Mouse (Mus musculus) hindbrain, embryonic 10.5 days (tissue): ENCODE measurements around the gene Gm47995. TPM values are rescaled to one million over a fixed set of nuclear protein-coding genes. Genes with fewer than 3 reads are reported as not detected.

Experiments
- DNase-seq: peaks from one replicate; pipeline ENCODE4 v3.0.0-alpha.2; 2017; ENCODE audit warnings: low spot score
- H3K27ac ChIP-seq: fragments of 300-500 bp; sonication (generic); 2 replicates; pipeline ENCODE4 v1.5.1; 2016; ENCODE audit warnings: mild to moderate bottlenecking, moderate library complexity
- H3K27me3 ChIP-seq: fragments of 300-500 bp; sonication (generic); 2 replicates; pipeline ENCODE4 v1.6.1; 2016; ENCODE audit warnings: mild to moderate bottlenecking; ENCODE audit not compliant: poor library complexity, insufficient read depth, severe bottlenecking
- H3K36me3 ChIP-seq: fragments of 300-500 bp; sonication (generic); 2 replicates; pipeline ENCODE4 v1.6.1; 2016; ENCODE audit warnings: mild to moderate bottlenecking, moderate library complexity
- H3K4me1 ChIP-seq: fragments of 300-500 bp; sonication (generic); replicated peaks from 2 replicates; pipeline ENCODE4 v1.6.1; 2016; ENCODE audit warnings: mild to moderate bottlenecking
- H3K4me3 ChIP-seq: fragments of 300-500 bp; sonication (generic); 2 replicates; pipeline ENCODE4 v1.5.1; 2016; ENCODE audit warnings: mild to moderate bottlenecking, moderate library complexity
- H3K9me3 ChIP-seq: fragments of 300-500 bp; sonication (generic); 2 replicates; pipeline ENCODE4 v1.6.1; 2016; ENCODE audit warnings: mild to moderate bottlenecking, moderate library complexity
- WGBS: fragments of 180-500 bp; shearing (Covaris S2); methylation state at CpG from one replicate; pipeline ENCODE4 v1.1.7; 2016; 5-methylcytosine and 5-hydroxymethylcytosine counted together
- polyA plus RNA-seq: library from polyadenylated mRNA; unstranded; fragments of >200 nt; fragmentation: Nextera tagmentation; extraction: Ambion mirVana; gene quantifications from 2 replicates; pipeline ENCODE4 v1.2.1, GENCODE M21; 2016

Gm47995 gene
- polyA plus RNA-seq, 1 experiment from 2014 or later, result 0.30 TPM

- no peak overlapping the region for H3K4me3 ChIP-seq
- H3K27ac ChIP-seq, result no peak overlapping the region
- H3K27me3 ChIP-seq, result no peaks in the 10 kb centered on the region
- 89% methylated on average over 10 of the region's 10 CpGs for WGBS
- H3K9me3 ChIP-seq, result no peaks in the 10 kb centered on the region
- H3K4me1 ChIP-seq, result no peaks in the 10 kb centered on the region
- H3K36me3 ChIP-seq, result no peaks in the 10 kb centered on the region
- DNase-seq, result no peak
Observed at GRCm38 (mm10) chr1:151222561-151223267, 24.5 kb downstream of the Gm47995 start.

- no peak for DNase-seq
- Histone ChIP-seq H3K4me3 (no peak overlapping the region), H3K4me1 (no peaks in the 10 kb centered on the region), H3K9me3 (no peaks in the 10 kb centered on the region), H3K27me3 (no peaks in the 10 kb centered on the region), H3K27ac (no peak overlapping the region), H3K36me3 (no peaks in the 10 kb centered on the region)
- 71% methylated on average over 1 of the region's 1 CpGs for WGBS
Observed at GRCm38 (mm10) chr1:151223377-151223776, 25.1 kb downstream of the Gm47995 start.

GRCm38 (mm10) chr1:151224536-151224935 is 26.3 kb downstream of the Gm47995 start:
- Histone ChIP-seq H3K4me1 (no peaks in the 10 kb centered on the region), H3K27me3 (no peaks in the 10 kb centered on the region), H3K27ac (no peak overlapping the region), H3K4me3 (no peak overlapping the region), H3K36me3 (no peaks in the 10 kb centered on the region), H3K9me3 (no peaks in the 10 kb centered on the region)
- WGBS, result 97% methylated on average over 1 of the region's 1 CpGs
- no peak for DNase-seq

DNA sequence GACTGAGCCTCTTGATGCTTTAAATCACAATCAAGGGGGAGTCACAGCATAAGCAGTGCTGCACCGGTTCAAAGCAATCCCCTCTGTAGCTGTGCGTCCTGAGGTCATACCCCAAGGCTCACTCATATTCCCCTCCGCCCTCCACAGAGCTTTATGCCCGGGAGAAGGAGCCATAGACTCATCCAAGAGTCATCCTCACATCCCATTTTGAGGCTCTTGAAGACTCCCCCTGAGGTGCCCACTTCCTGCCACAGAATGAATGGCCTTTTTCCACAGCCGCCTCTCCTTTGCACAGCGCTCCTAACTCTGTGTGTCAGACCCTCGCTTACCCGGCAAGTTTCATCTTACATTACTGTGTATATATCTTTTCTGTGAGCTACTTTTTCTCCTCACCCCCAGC is 29.3 kb downstream of the Gm47995 start:
- H3K27ac ChIP-seq, result no peak overlapping the region
- no peaks in the 10 kb centered on the region for H3K4me1 ChIP-seq
- H3K4me3 ChIP-seq, result no peak overlapping the region
- H3K36me3 ChIP-seq, result no peaks in the 10 kb centered on the region
- no peak for DNase-seq
- no peaks in the 10 kb centered on the region for H3K27me3 ChIP-seq
- WGBS, result 82% methylated on average over 8 of the region's 8 CpGs
- no peaks in the 10 kb centered on the region for H3K9me3 ChIP-seq

- H3K27ac ChIP-seq, result no peak overlapping the region
- no peak overlapping the region for H3K4me3 ChIP-seq
- DNase-seq, result no peak
- no peaks in the 10 kb centered on the region for H3K4me1 ChIP-seq
- no peaks in the 10 kb centered on the region for H3K36me3 ChIP-seq
- no peaks in the 10 kb centered on the region for H3K9me3 ChIP-seq
- 86% methylated on average over 1 of the region's 1 CpGs for WGBS
- H3K27me3 ChIP-seq, result no peaks in the 10 kb centered on the region
Observed at GRCm38 (mm10) chr1:151228320-151228989, 30.2 kb downstream of the Gm47995 start.

GRCm38 (mm10) chr1:151232346-151232745 is 34.1 kb downstream of the Gm47995 start:
- no peak overlapping the region for H3K27ac ChIP-seq

GRCm38 (mm10) chr1:151233756-151234155 is 35.5 kb downstream of the Gm47995 start:
- no peak for DNase-seq
- Histone ChIP-seq H3K36me3 (no peaks in the 10 kb centered on the region), H3K4me3 (no peak overlapping the region), H3K27me3 (no peaks in the 10 kb centered on the region), H3K27ac (no peak overlapping the region), H3K4me1 (peaks cover 15% of the 10 kb centered on the region), H3K9me3 (no peaks in the 10 kb centered on the region)
- 86% methylated on average over 3 of the region's 3 CpGs for WGBS

More at GRCm38 (mm10) chr1:151232346-151232745, 34.1 kb downstream of the Gm47995 start:
- no peak for DNase-seq
- Histone ChIP-seq H3K36me3 (no peaks in the 10 kb centered on the region), H3K4me3 (no peak overlapping the region), H3K4me1 (peaks cover 15% of the 10 kb centered on the region), H3K27me3 (no peaks in the 10 kb centered on the region), H3K9me3 (no peaks in the 10 kb centered on the region)
- WGBS, result 90% methylated on average over 3 of the region's 3 CpGs

GRCm38 (mm10) chr1:151235574-151235973 is 37.3 kb downstream of the Gm47995 start:
- no peak for DNase-seq
- Histone ChIP-seq H3K27ac (peak overlapping the region; percentile 67), H3K4me3 (no peak overlapping the region), H3K27me3 (no peaks in the 10 kb centered on the region), H3K4me1 (peaks cover 15% of the 10 kb centered on the region), H3K9me3 (peaks cover 4% of the 10 kb centered on the region; the same call in 1 of the 2 replicates), H3K36me3 (0 out of 2 replicates have a peak, but pooled peaks cover 2% of the 10 kb centered on the region)
- 13% methylated on average over 2 of the region's 2 CpGs for WGBS

- peaks cover 4% of the 10 kb centered on the region; the same call in 1 of the 2 replicates for H3K9me3 ChIP-seq
- no peaks in the 10 kb centered on the region for H3K27me3 ChIP-seq
- H3K27ac ChIP-seq, result peak overlapping the region; percentile 67
- 0 out of 2 replicates have a peak, but pooled peaks cover 2% of the 10 kb centered on the region for H3K36me3 ChIP-seq
- no peak for DNase-seq
- H3K4me1 ChIP-seq, result peaks cover 15% of the 10 kb centered on the region
- H3K4me3 ChIP-seq, result no peak overlapping the region
- WGBS, result 77% methylated on average over 13 of the region's 13 CpGs
Observed at GRCm38 (mm10) chr1:151236141-151236930, 38.1 kb downstream of the Gm47995 start.

DNA sequence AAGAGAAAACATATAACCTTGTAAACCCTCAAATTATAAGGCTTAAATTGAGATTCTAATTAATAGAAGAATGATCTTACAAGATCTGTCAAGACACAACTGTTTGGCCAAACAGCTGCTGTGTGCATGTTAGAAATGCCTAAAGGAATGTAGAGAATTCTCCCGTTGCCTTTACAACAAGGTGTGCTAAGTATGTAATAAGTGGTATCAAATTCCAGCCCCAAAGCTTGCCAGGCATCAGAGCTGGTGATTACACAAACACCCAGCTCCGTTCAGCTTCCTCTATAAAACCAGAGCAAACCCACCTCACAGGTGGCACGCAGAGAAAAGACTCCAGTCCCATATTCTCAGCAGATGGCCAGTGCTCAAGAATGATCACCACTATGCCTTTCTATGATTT is 39.5 kb downstream of the Gm47995 start:
- H3K4me1 ChIP-seq, result peaks cover 15% of the 10 kb centered on the region

GRCm38 (mm10) chr1:151243332-151243731 is 45.1 kb downstream of the Gm47995 start:
- no peak overlapping the region for H3K27ac ChIP-seq
- WGBS, result 93% methylated on average over 4 of the region's 4 CpGs
- no peaks in the 10 kb centered on the region for H3K4me1 ChIP-seq
- no peak overlapping the region for H3K4me3 ChIP-seq
- H3K36me3 ChIP-seq, result 0 out of 2 replicates have a peak, but pooled peaks cover 2% of the 10 kb centered on the region
- no peak for DNase-seq
- peaks cover 4% of the 10 kb centered on the region; the same call in 1 of the 2 replicates for H3K9me3 ChIP-seq
- no peaks in the 10 kb centered on the region for H3K27me3 ChIP-seq

More for the DNA sequence above, 39.5 kb downstream of the Gm47995 start:
- Histone ChIP-seq H3K36me3 (0 out of 2 replicates have a peak, but pooled peaks cover 2% of the 10 kb centered on the region), H3K4me3 (no peak overlapping the region), H3K27ac (no peak overlapping the region), H3K9me3 (peaks cover 4% of the 10 kb centered on the region; the same call in 1 of the 2 replicates), H3K27me3 (no peaks in the 10 kb centered on the region)
- 75% methylated on average over 3 of the region's 3 CpGs for WGBS
- DNase-seq, result no peak

- Histone ChIP-seq H3K4me3 (no peak overlapping the region), H3K36me3 (0 out of 2 replicates have a peak, but pooled peaks cover 2% of the 10 kb centered on the region), H3K9me3 (peaks cover 4% of the 10 kb centered on the region; the same call in 1 of the 2 replicates), H3K4me1 (no peaks in the 10 kb centered on the region), H3K27me3 (no peaks in the 10 kb centered on the region), H3K27ac (no peak overlapping the region)
- WGBS, result 93% methylated on average over 5 of the region's 5 CpGs
- DNase-seq, result no peak
Observed at GRCm38 (mm10) chr1:151244013-151244412, 45.8 kb downstream of the Gm47995 start.
